26 mouse cellular contexts compared by ENCODE assay signal in the genomic region with DNA sequence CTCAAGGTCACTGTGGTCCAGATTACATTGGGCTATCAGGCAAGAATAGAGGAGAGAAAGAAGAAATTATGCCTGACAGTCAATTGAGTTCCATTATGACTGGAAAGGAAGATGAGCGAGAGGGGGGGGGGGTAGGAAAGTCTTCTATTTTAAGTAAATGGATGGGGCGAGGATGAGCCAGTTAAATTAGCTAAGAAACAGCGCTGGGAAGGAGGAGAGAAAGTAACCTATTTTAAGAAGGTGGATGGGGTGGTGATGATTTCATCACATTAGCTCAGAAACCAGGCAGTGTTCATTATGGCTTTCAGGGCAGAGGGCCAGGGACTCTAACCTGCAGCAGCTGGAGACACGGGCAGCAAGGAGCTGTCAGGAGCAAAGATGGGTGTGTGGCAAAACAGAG. TPM values are rescaled to one million over a fixed set of nuclear protein-coding genes. Genes with fewer than 3 reads are reported as not detected.
DNase-seq lines count a peak whose midpoint lies in the region; ATAC-seq and TF ChIP-seq lines count a peak whose summit lies in the region.
"Had no signal": no experiment of that assay in that cellular context is flagged by ENCODE, and none has a peak within 500 bp of the region (broad histone marks: within the 10 kb centered on the region; RNA-seq: fewer than 3 reads in every experiment).

No protein-coding gene starts in this region.

- no peak for DNase-seq in forebrain, postnatal 0 days
- DNase-seq in right cerebral cortex, adult 18-20 months, result peak; percentile 55
- DNase-seq in right cerebral cortex, postnatal 4 days, result no peak
- peak; percentile 35 to 81 for DNase-seq in left cerebral cortex, postnatal 25 days (ENCODE audit: low spot score in 2 of 2)
- DNase-seq in telencephalon, adult 2 months (ENCODE audit: low read depth, low spot score), result peak; percentile 85
- DNase-seq in gastrocnemius, postnatal 4 days (ENCODE audit: low spot score in 2 of 2), result no peak
- DNase-seq in heart, postnatal 25 days (ENCODE audit: low spot score), result no peak
- DNase-seq: adrenal gland, postnatal 36 days; cerebellum, adult 11 months; cerebellum, adult 9-11 months; gastrocnemius, postnatal 14 days; heart, adult 2 months; heart, postnatal 14 days; kidney, adult 8-10 months; kidney, postnatal 10 days; liver, embryonic 13.5 days; lung, adult 2 months; lung, postnatal 14 days had no signal

- H3K4me2 ChIP-seq in forebrain, postnatal 0 days (ENCODE audit: low read depth), result no peak overlapping the region
- no peak overlapping the region for H3K4me2 ChIP-seq in forebrain, embryonic 16.5 days (ENCODE audit: low read length)
- H3K4me2 ChIP-seq: forebrain, embryonic 15.5 days; heart, embryonic 13.5 days; hindbrain, embryonic 15.5 days; limb, embryonic 13.5 days; liver, embryonic 13.5 days; midbrain, embryonic 11.5 days had no signal

- H3K4me3 ChIP-seq in forebrain, postnatal 0 days (ENCODE audit: low read depth, low read length), result no peak overlapping the region
- H3K4me3 ChIP-seq in forebrain, embryonic 16.5 days (replicated peaks; ENCODE audit: low read length), result no peak overlapping the region
- H3K4me3 ChIP-seq: embryonic facial prominence, embryonic 10.5 days; forebrain, embryonic 15.5 days; heart, adult 2 months; heart, embryonic 13.5 days; hindbrain, embryonic 15.5 days; limb, embryonic 13.5 days; liver, embryonic 13.5 days had no signal

- no peak for TF ChIP-seq CTCF in forebrain, postnatal 0 days (IDR thresholded peaks at IDR 0.05; ENCODE audit: low read depth)

- H3K36me3 ChIP-seq in forebrain, postnatal 0 days (ENCODE audit: insufficient read depth), result no peaks in the 10 kb centered on the region
- no peaks in the 10 kb centered on the region for H3K36me3 ChIP-seq in forebrain, embryonic 16.5 days (ENCODE audit: control insufficient read depth, insufficient read depth)
- H3K36me3 ChIP-seq: embryonic facial prominence, embryonic 10.5 days; forebrain, embryonic 15.5 days; heart, embryonic 13.5 days; hindbrain, embryonic 15.5 days; limb, embryonic 13.5 days; liver, embryonic 13.5 days had no signal

- H3K4me1 ChIP-seq in forebrain, postnatal 0 days (ENCODE audit: insufficient read depth), result no peaks in the 10 kb centered on the region
- H3K4me1 ChIP-seq in forebrain, embryonic 16.5 days (replicated peaks; ENCODE audit: control insufficient read depth, insufficient read depth, low read length), result peaks cover 6% of the 10 kb centered on the region; the same call in 1 of the 2 replicates
- H3K4me1 ChIP-seq: forebrain, embryonic 15.5 days; hindbrain, embryonic 15.5 days; limb, embryonic 13.5 days; liver, embryonic 13.5 days had no signal

- no peak overlapping the region for H3K9ac ChIP-seq in forebrain, postnatal 0 days
- no peak overlapping the region for H3K9ac ChIP-seq in forebrain, embryonic 16.5 days (replicated peaks; ENCODE audit: low read depth, low read length)
- H3K9ac ChIP-seq: forebrain, embryonic 15.5 days; heart, embryonic 13.5 days; hindbrain, embryonic 15.5 days; limb, embryonic 13.5 days; liver, embryonic 13.5 days had no signal

- peak; percentile 36; the same call in 1 of the 2 replicates for ATAC-seq in forebrain, postnatal 0 days
- ATAC-seq in forebrain, embryonic 16.5 days, result no peak
- ATAC-seq: forebrain, embryonic 15.5 days; Patski had no signal

- WGBS in forebrain, postnatal 0 days, result 69% methylated on average over 4 of the region's 4 CpGs
- WGBS in forebrain, embryonic 16.5 days, result 78% methylated on average over 4 of the region's 4 CpGs

- H3K27ac ChIP-seq in forebrain, postnatal 0 days (ENCODE audit: low read depth, low read length), result 0 out of 2 replicates have a peak overlapping the region, but pooled peaks have one; percentile 29
- no peak overlapping the region for H3K27ac ChIP-seq in forebrain, embryonic 16.5 days (ENCODE audit: low read length)
- H3K27ac ChIP-seq: embryonic facial prominence, embryonic 10.5 days; forebrain, embryonic 15.5 days; heart, adult 2 months; heart, embryonic 13.5 days; hindbrain, embryonic 15.5 days; limb, embryonic 13.5 days; liver, embryonic 13.5 days had no signal

- no peaks in the 10 kb centered on the region for H3K9me3 ChIP-seq in forebrain, postnatal 0 days (ENCODE audit: low read length)
- H3K9me3 ChIP-seq in forebrain, embryonic 16.5 days (ENCODE audit: control insufficient read depth, low read length), result no peaks in the 10 kb centered on the region
- H3K9me3 ChIP-seq: forebrain, embryonic 15.5 days; hindbrain, embryonic 15.5 days; liver, embryonic 13.5 days had no signal

- intact Hi-C loops in left cerebral cortex, postnatal 25 days (cut with DNase I), result no loop called here
- intact Hi-C loops in heart, postnatal 25 days (cut with DNase I), result no loop called here

- no peaks in the 10 kb centered on the region for H3K27me3 ChIP-seq in forebrain, postnatal 0 days (ENCODE audit: insufficient read depth, low read length)
- no peaks in the 10 kb centered on the region for H3K27me3 ChIP-seq in forebrain, embryonic 16.5 days (replicated peaks; ENCODE audit: control insufficient read depth, insufficient read depth, low read length)
- H3K27me3 ChIP-seq: forebrain, embryonic 15.5 days; heart, embryonic 13.5 days; hindbrain, embryonic 15.5 days; limb, embryonic 13.5 days; liver, embryonic 13.5 days; Patski had no signal

RNA-seq across cellular contexts. Expression of a gene that starts 36.0 kb away (rescaled TPM):
- 137 and 150 TPM in 2 replicates for total RNA-seq in forebrain, postnatal 0 days (2014; rRNA removed)
- 121 and 137 TPM in 2 replicates for polyA plus RNA-seq in forebrain, postnatal 0 days (2015; fragmentation: Nextera tagmentation; extraction: Ambion mirVana)
- 184 and 205 TPM in 2 replicates for polyA plus RNA-seq in forebrain, embryonic 16.5 days (2015; fragmentation: Nextera tagmentation; extraction: Ambion mirVana)
- 100 to 1,000 TPM; 143 to 149 TPM for total RNA-seq in left cerebral cortex, postnatal 25 days (2021)
- 10 to 100 TPM; 30.9 to 36.3 TPM for total RNA-seq in gastrocnemius, postnatal 4 days (2021)
- 10 to 100 TPM; 25.8 to 29.0 TPM for total RNA-seq in heart, postnatal 25 days (2021)

RNA-seq across cellular contexts. Expression of a gene that starts 37.2 kb away (rescaled TPM):
- total RNA-seq in forebrain, postnatal 0 days (2014; rRNA removed), result 4.0 and 7.1 TPM in 2 replicates
- 11.3 and 12.2 TPM in 2 replicates for polyA plus RNA-seq in forebrain, postnatal 0 days (2015; fragmentation: Nextera tagmentation; extraction: Ambion mirVana)
- 14.2 and 17.6 TPM in 2 replicates for polyA plus RNA-seq in forebrain, embryonic 16.5 days (2015; fragmentation: Nextera tagmentation; extraction: Ambion mirVana)
- total RNA-seq in left cerebral cortex, postnatal 25 days (2021), result 10 to 100 TPM; 26.2 to 27.2 TPM
- total RNA-seq in gastrocnemius, postnatal 4 days (2021), result 10 to 100 TPM; 12.2 to 18.9 TPM
- total RNA-seq in heart, postnatal 25 days (2021), result 10 to 100 TPM; 34.6 to 47.1 TPM

RNA-seq across cellular contexts. Expression of a gene that starts 42.7 kb away (rescaled TPM):
- 622 and 776 TPM in 2 replicates for total RNA-seq in forebrain, postnatal 0 days (2014; rRNA removed)
- polyA plus RNA-seq in forebrain, postnatal 0 days (2015; fragmentation: Nextera tagmentation; extraction: Ambion mirVana), result 1,041 and 1,347 TPM in 2 replicates
- polyA plus RNA-seq in forebrain, embryonic 16.5 days (2015; fragmentation: Nextera tagmentation; extraction: Ambion mirVana), result 685 and 697 TPM in 2 replicates
- total RNA-seq in left cerebral cortex, postnatal 25 days (2021), result 100 to 1,000 TPM; 236 to 265 TPM
- total RNA-seq in gastrocnemius, postnatal 4 days (2021), result 100 to 1,000 TPM; 291 TPM
- 100 to 1,000 TPM; 290 to 301 TPM for total RNA-seq in heart, postnatal 25 days (2021)

Comparison
In these comparisons a context has a peak if more than half of its experiments do, and no peak if none do; other contexts are left out.
1. DNase-seq: peak in right cerebral cortex, adult 18-20 months (single experiment), left cerebral cortex, postnatal 25 days (2 of 2) and telencephalon, adult 2 months (single experiment); none in forebrain, postnatal 0 days (single experiment), right cerebral cortex, postnatal 4 days (single experiment), gastrocnemius, postnatal 4 days (0 of 2) and heart, postnatal 25 days (single experiment).